Mouse (Mus musculus) layer of hippocampus, adult 18-20 months (tissue): ENCODE results near the gene Sec22a. TPM values are rescaled to one million over a fixed set of nuclear protein-coding genes. Genes with fewer than 3 reads are reported as not detected.

Experiments used
- total RNA-seq, 2 experiments: library from RNA; stranded (reverse); gene quantifications; 2 replicates each; pipeline ENCODE4 v1.2.3; 2021

The Sec22a gene
- total RNA-seq, 2 experiments from 2014 or later, result 12.6 to 17.6 TPM

Other genes starting within 250 kb of the Sec22a start
- 10 to 100 TPM; 78.7 to 83.5 TPM for gene Adcy5, start 209.0 kb downstream of the Sec22a start, total RNA-seq
- 1 to 10 TPM; 2.5 to 3.5 TPM for gene Pdia5, start 127.0 kb upstream of the Sec22a start, total RNA-seq
- 10 to 100 TPM; 11.1 to 14.1 TPM for gene Sema5b, start 177.2 kb upstream of the Sec22a start, total RNA-seq